ENCODE assay signal across 20 mouse cellular contexts in genomic region chr4:75041930-75042579, GRCm38 (mm10).
DNase-seq lines count a peak whose midpoint lies in the region; ATAC-seq lines count a peak whose summit lies in the region.
"Had no signal": no experiment of that assay in that cellular context is flagged by ENCODE, and none has a peak within 500 bp of the region (broad histone marks: within the 10 kb centered on the region; RNA-seq: fewer than 3 reads in every experiment).

No protein-coding gene starts in this region.

- no peaks in the 10 kb centered on the region for H3K27me3 ChIP-seq in heart, embryonic 12.5 days (replicated peaks)
- no peaks in the 10 kb centered on the region for H3K27me3 ChIP-seq in liver, embryonic 11.5 days (replicated peaks; ENCODE audit: control insufficient read depth, insufficient read depth, low read length)
- H3K27me3 ChIP-seq: embryonic facial prominence, embryonic 12.5 days; heart, embryonic 13.5 days; intestine, embryonic 15.5 days; limb, embryonic 15.5 days; midbrain, embryonic 15.5 days had no signal

- no peak overlapping the region for H3K4me3 ChIP-seq in heart, embryonic 12.5 days
- no peak overlapping the region for H3K4me3 ChIP-seq in liver, embryonic 11.5 days (ENCODE audit: low read depth, low read length)
- H3K4me3 ChIP-seq: embryonic facial prominence, embryonic 12.5 days; heart, embryonic 13.5 days; intestine, embryonic 15.5 days; limb, embryonic 15.5 days; midbrain, embryonic 15.5 days; myocyte had no signal

- no peak for DNase-seq in heart, adult 11 months
- DNase-seq in c-Kit-positive CD71-positive TER-119-negative erythroid progenitor cells, embryonic 14.5 days (ENCODE audit: low read depth) = peak; percentile 74
- no peak for DNase-seq in liver, embryonic 11.5 days (ENCODE audit: low spot score)
- DNase-seq in left cerebral cortex, postnatal 36 days (ENCODE audit: low spot score in 2 of 2) = no peak
- no peak for DNase-seq in cerebellum, postnatal 36 days
- DNase-seq: cerebellum, postnatal 25 days; forebrain, postnatal 0 days; kidney, adult 9 months; kidney, postnatal 25 days had no signal

- intact Hi-C loops in left cerebral cortex, postnatal 36 days (cut with DNase I) = no loop called here

- 0 out of 2 replicates have a peak, but pooled peaks have one; percentile 22 for ATAC-seq in heart, embryonic 12.5 days (ENCODE audit: insufficient number of reproducible peaks, low FRiP score)
- ATAC-seq in liver, embryonic 11.5 days (replicated peaks; ENCODE audit: low FRiP score) = peak; percentile 97
- peak; percentile 88 for ATAC-seq in megakaryocyte progenitor cell, adult 5-6 weeks (replicated peaks; ENCODE audit: poor library complexity)
- ATAC-seq in CD4-positive, CD25-positive, alpha-beta regulatory T cell, adult 4 months = no peak
- ATAC-seq: forebrain, postnatal 0 days; intestine, embryonic 15.5 days; lung, postnatal 0 days; midbrain, embryonic 15.5 days had no signal

- H3K9ac ChIP-seq in heart, embryonic 12.5 days = no peak overlapping the region
- H3K9ac ChIP-seq in liver, embryonic 11.5 days (ENCODE audit: low read depth, low read length) = no peak overlapping the region
- H3K9ac ChIP-seq: embryonic facial prominence, embryonic 12.5 days; forebrain, postnatal 0 days; heart, embryonic 13.5 days; hindbrain, embryonic 14.5 days; intestine, embryonic 15.5 days; limb, embryonic 15.5 days; midbrain, embryonic 15.5 days had no signal

- WGBS in heart, embryonic 12.5 days = 26% methylated on average over 1 of the region's 1 CpGs
- WGBS in liver, embryonic 11.5 days = 30% methylated on average over 1 of the region's 1 CpGs

- no peaks in the 10 kb centered on the region for H3K36me3 ChIP-seq in heart, embryonic 12.5 days
- H3K36me3 ChIP-seq in liver, embryonic 11.5 days (ENCODE audit: control insufficient read depth, insufficient read depth, low read length) = no peaks in the 10 kb centered on the region
- H3K36me3 ChIP-seq: embryonic facial prominence, embryonic 12.5 days; heart, embryonic 13.5 days; intestine, embryonic 15.5 days; limb, embryonic 15.5 days; midbrain, embryonic 15.5 days had no signal

- no peaks in the 10 kb centered on the region for H3K9me3 ChIP-seq in heart, embryonic 12.5 days (replicated peaks)
- H3K9me3 ChIP-seq in liver, embryonic 11.5 days (ENCODE audit: control insufficient read depth, low read length) = no peaks in the 10 kb centered on the region
- H3K9me3 ChIP-seq: embryonic facial prominence, embryonic 12.5 days; heart, embryonic 13.5 days; intestine, embryonic 15.5 days; limb, embryonic 15.5 days; midbrain, embryonic 15.5 days had no signal

- no peak overlapping the region for H3K27ac ChIP-seq in heart, embryonic 12.5 days (ENCODE audit: poor library complexity, severe bottlenecking)
- no peak overlapping the region; the same call in 1 of the 2 replicates for H3K27ac ChIP-seq in liver, embryonic 11.5 days (ENCODE audit: low read depth, low read length)
- H3K27ac ChIP-seq: embryonic facial prominence, embryonic 12.5 days; heart, embryonic 13.5 days; hindbrain, embryonic 14.5 days; intestine, embryonic 15.5 days; limb, embryonic 15.5 days; midbrain, embryonic 15.5 days had no signal

- no peaks in the 10 kb centered on the region for H3K4me1 ChIP-seq in heart, embryonic 12.5 days (replicated peaks)
- peaks cover 2% of the 10 kb centered on the region; the same call in 1 of the 2 replicates for H3K4me1 ChIP-seq in liver, embryonic 11.5 days (replicated peaks; ENCODE audit: control insufficient read depth, insufficient read depth, low read length)
- H3K4me1 ChIP-seq: embryonic facial prominence, embryonic 12.5 days; heart, embryonic 13.5 days; intestine, embryonic 15.5 days; limb, embryonic 15.5 days; midbrain, embryonic 15.5 days had no signal

- H3K4me2 ChIP-seq in heart, embryonic 12.5 days = no peak overlapping the region
- peak overlapping the region; percentile 39 for H3K4me2 ChIP-seq in liver, embryonic 11.5 days
- H3K4me2 ChIP-seq: embryonic facial prominence, embryonic 12.5 days; heart, embryonic 13.5 days; hindbrain, embryonic 14.5 days; intestine, embryonic 15.5 days; limb, embryonic 15.5 days; midbrain, embryonic 15.5 days had no signal
